Mouse (Mus musculus) MEL (cell line): ENCODE results near the gene Lamtor5. TPM values are rescaled to one million over a fixed set of nuclear protein-coding genes. Genes with fewer than 3 reads are reported as not detected.

ENCODE experiments used
- DNase-seq: peaks from one replicate; pipeline ENCODE4 v3.0.0; 2011; ENCODE audit warnings: low read depth, low spot score
- H3K27ac ChIP-seq: 2 replicates; pipeline ENCODE4 v1.5.1; 2012; ENCODE audit warnings: low read depth, mild to moderate bottlenecking, control low read depth, low read length, moderate library complexity; ENCODE audit not compliant: control insufficient read depth
- H3K27me3 ChIP-seq, 2 experiments: fragments of 150-350 bp in 1 of 2; sonication (generic) in 1 of 2; 2 replicates each; pipeline ENCODE4 v1.6.1; 2012; ENCODE audit warnings: low read length in 2 of 2, mild to moderate bottlenecking in 2 of 2, improper control_type of control experiment in 1 of 2, moderate library complexity in 1 of 2; ENCODE audit not compliant: insufficient read depth in 2 of 2, control insufficient read depth in 1 of 2
- H3K36me3 ChIP-seq, 2 experiments: 2 replicates each; pipeline ENCODE4 v1.6.1; 2012 to 2014; ENCODE audit warnings: low read length in 2 of 2, improper control_type of control experiment in 1 of 2, inconsistent platforms in 1 of 2, mild to moderate bottlenecking in 1 of 2; ENCODE audit not compliant: insufficient read depth in 2 of 2, control insufficient read depth in 1 of 2
- H3K4me1 ChIP-seq, 2 experiments: fragments of 150-350 bp in 1 of 2; sonication (generic) in 1 of 2; 2 replicates each; pipeline ENCODE4 v1.6.1; 2012; ENCODE audit warnings: low read length in 2 of 2, improper control_type of control experiment in 1 of 2, mild to moderate bottlenecking in 1 of 2; ENCODE audit not compliant: insufficient read depth in 2 of 2, control insufficient read depth in 1 of 2
- H3K4me3 ChIP-seq, 2 experiments: fragments of 150-350 bp in 1 of 2; sonication (generic) in 1 of 2; 2 replicates each; pipeline ENCODE4 v1.5.1; 2012; ENCODE audit warnings: low read depth in 2 of 2, low read length in 2 of 2, mild to moderate bottlenecking in 2 of 2, moderate library complexity in 2 of 2, control low read depth in 1 of 2, improper control_type of control experiment in 1 of 2; ENCODE audit not compliant: control insufficient read depth in 1 of 2, insufficient read depth in 1 of 2
- H3K79me2 ChIP-seq: 2 replicates; pipeline ENCODE4 v1.6.1; 2012; ENCODE audit warnings: mild to moderate bottlenecking, low read length, moderate library complexity; ENCODE audit not compliant: control insufficient read depth, poor library complexity, insufficient read depth
- H3K9ac ChIP-seq: 2 replicates; pipeline ENCODE4 v1.6.1; 2012; ENCODE audit warnings: low read depth, mild to moderate bottlenecking, control low read depth, low read length, moderate library complexity; ENCODE audit not compliant: control insufficient read depth, poor library complexity, severe bottlenecking
- H3K9me3 ChIP-seq: fragments of 150-350 bp; sonication (generic); replicated peaks from 2 replicates; pipeline ENCODE4 v1.6.1; 2012; ENCODE audit warnings: mild to moderate bottlenecking, low read length, improper control_type of control experiment, moderate library complexity; ENCODE audit not compliant: insufficient read depth
- BHLHE40 ChIP-seq: IDR thresholded peaks from 2 replicates; pipeline ENCODE4 v1.6.1; 2012; ENCODE audit warnings: low read depth, mild to moderate bottlenecking, inconsistent platforms, low read length, improper control_type of control experiment, borderline replicate concordance
- CHD1 ChIP-seq: IDR thresholded peaks from 2 replicates; pipeline ENCODE4 v1.6.1; 2012; ENCODE audit warnings: low read depth, mild to moderate bottlenecking, inconsistent platforms, low read length, improper control_type of control experiment
- CTCF ChIP-seq, 3 experiments: IDR thresholded peaks in 2 of 3; conservative IDR thresholded peaks in 1 of 3; 2 replicates each; pipeline ENCODE4 v1.5.1; 2011 to 2012; ENCODE audit warnings: low read length in 3 of 3, low read depth in 2 of 3, mild to moderate bottlenecking in 2 of 3, improper control_type of control experiment in 1 of 3, inconsistent platforms in 1 of 3, mixed read lengths in 1 of 3, moderate library complexity in 1 of 3; ENCODE audit not compliant: control insufficient read depth in 1 of 3, insufficient read depth in 1 of 3, poor library complexity in 1 of 3, severe bottlenecking in 1 of 3
- E2F4 ChIP-seq: IDR thresholded peaks from 2 replicates; pipeline ENCODE4 v1.6.1; 2011; ENCODE audit warnings: low read depth, low read length, improper control_type of control experiment, borderline replicate concordance
- ELF1 ChIP-seq: IDR thresholded peaks from 2 replicates; pipeline ENCODE4 v1.6.1; 2014; ENCODE audit warnings: low read depth, mild to moderate bottlenecking, inconsistent platforms, low read length, improper control_type of control experiment, moderate library complexity
- EP300 ChIP-seq, 2 experiments: IDR thresholded peaks; 2 replicates each; pipeline ENCODE4 v1.6.1; 2011; ENCODE audit warnings: improper control_type of control experiment in 2 of 2, low read length in 2 of 2, low read depth in 1 of 2, mild to moderate bottlenecking in 1 of 2
- GATA1 ChIP-seq: IDR thresholded peaks from 2 replicates; pipeline ENCODE4 v1.6.1; 2011; ENCODE audit warnings: low read depth, low read length, improper control_type of control experiment
- JUND ChIP-seq: IDR thresholded peaks from 2 replicates; pipeline ENCODE4 v1.6.1; 2011; ENCODE audit warnings: low read depth, mild to moderate bottlenecking, improper control_type of control experiment, low read length
- MAZ ChIP-seq: IDR thresholded peaks from 2 replicates; pipeline ENCODE4 v1.6.1; 2012; ENCODE audit warnings: low read depth, mild to moderate bottlenecking, inconsistent platforms, low read length, improper control_type of control experiment
- MYB ChIP-seq: IDR thresholded peaks from 2 replicates; pipeline ENCODE4 v1.6.1; 2011; ENCODE audit warnings: mild to moderate bottlenecking, low read depth, low read length, improper control_type of control experiment
- NELFE ChIP-seq: IDR thresholded peaks from 2 replicates; pipeline ENCODE4 v1.6.1; 2011; ENCODE audit warnings: low read depth, low read length, improper control_type of control experiment
- NRF1 ChIP-seq: IDR thresholded peaks from 2 replicates; pipeline ENCODE4 v1.6.1; 2014; ENCODE audit warnings: low read depth, mild to moderate bottlenecking, inconsistent platforms, low read length, improper control_type of control experiment, moderate library complexity; ENCODE audit not compliant: poor library complexity, insufficient read depth, severe bottlenecking
- RAD21 ChIP-seq: IDR thresholded peaks from 2 replicates; pipeline ENCODE4 v1.6.1; 2011; ENCODE audit warnings: mild to moderate bottlenecking, low read depth, low read length, improper control_type of control experiment
- SMC3 ChIP-seq: IDR thresholded peaks from 2 replicates; pipeline ENCODE4 v1.6.1; 2011; ENCODE audit warnings: low read depth, low read length, improper control_type of control experiment
- TCF12 ChIP-seq: IDR thresholded peaks from 2 replicates; pipeline ENCODE4 v1.6.1; 2014; ENCODE audit warnings: low read depth, mild to moderate bottlenecking, inconsistent platforms, low read length, improper control_type of control experiment, moderate library complexity
- USF1 ChIP-seq: IDR thresholded peaks from 2 replicates; pipeline ENCODE4 v1.6.1; 2014; ENCODE audit warnings: low read depth, mild to moderate bottlenecking, inconsistent platforms, low read length, improper control_type of control experiment, moderate library complexity
- ZC3H11A ChIP-seq: IDR thresholded peaks from 2 replicates; pipeline ENCODE4 v1.6.1; 2012; ENCODE audit warnings: low read depth, mild to moderate bottlenecking, inconsistent platforms, low read length, improper control_type of control experiment
- ZMIZ1 ChIP-seq: IDR thresholded peaks from 2 replicates; pipeline ENCODE4 v1.6.1; 2012; ENCODE audit warnings: low read depth, mild to moderate bottlenecking, inconsistent platforms, low read length, improper control_type of control experiment, moderate library complexity
- polyA plus RNA-seq, 2 experiments: library from polyadenylated mRNA; stranded (reverse) in 1 of 2; unstranded in 1 of 2; fragments of >175 nt in 1 of 2; fragments of >200 nt in 1 of 2; gene quantifications; 2 replicates each; pipeline versions ENCODE4 v1.2.1 to v1.2.4; 2012; ENCODE audit warnings: low replicate concordance in 2 of 2, low read depth in 1 of 2; ENCODE audit not compliant: insufficient read length in 2 of 2, insufficient read depth in 1 of 2, missing spikeins in 1 of 2
- total RNA-seq: library from RNA; depleted of rRNA; stranded (reverse); fragments of 300-350 nt; gene quantifications from 2 replicates; pipeline ENCODE4 v1.2.3, GENCODE M21; 2012

The Lamtor5 gene
- total and polyA plus RNA-seq, 3 experiments: 104 to 170 (median 129) TPM

- no peaks in the 10 kb centered on the region for H3K36me3 ChIP-seq
- DNase-seq: peak; percentile 82
- H3K79me2 ChIP-seq: no peaks in the 10 kb centered on the region
- H3K27me3 ChIP-seq: no peaks in the 10 kb centered on the region
- no peak overlapping the region for H3K27ac ChIP-seq
- H3K9ac ChIP-seq: no peak overlapping the region
- peak; percentile 71 to 98 (median 80) for TF ChIP-seq CTCF (IDR thresholded peaks at IDR 0.05 in 2 of 3, conservative IDR thresholded peaks at IDR 0.05 in 1 of 3; ENCODE audit: control insufficient read depth in 1 of 3, insufficient read depth in 1 of 3, low read depth in 2 of 3, low read length in 3 of 3, poor library complexity in 1 of 3, severe bottlenecking in 1 of 3)
- peak; percentile 96 for TF ChIP-seq SMC3
- no peak for TF ChIP-seq MAZ
- no peak for TF ChIP-seq EP300 (IDR thresholded peaks at IDR 0.05; ENCODE audit: low read depth in 1 of 2, low read length in 2 of 2)
- no peak for TF ChIP-seq USF1
- no peak for TF ChIP-seq GATA1
- TF ChIP-seq JUND: no peak
- TF ChIP-seq RAD21: peak; percentile 99
- TF ChIP-seq MYB: no peak
- no peak for TF ChIP-seq CHD1
- peak; percentile 96 for TF ChIP-seq ZC3H11A
- no peaks in the 10 kb centered on the region for H3K4me1 ChIP-seq
- H3K9me3 ChIP-seq: no peaks in the 10 kb centered on the region
- H3K4me3 ChIP-seq: no peak overlapping the region
Observed at GRCm38 (mm10) chr3:107233351-107233813, 45.3 kb upstream of the Lamtor5 start.

- no peaks in the 10 kb centered on the region for H3K79me2 ChIP-seq
- no peaks in the 10 kb centered on the region for H3K27me3 ChIP-seq
- H3K27ac ChIP-seq: no peak overlapping the region
- no peak overlapping the region for H3K9ac ChIP-seq
- no peaks in the 10 kb centered on the region for H3K36me3 ChIP-seq
- no peaks in the 10 kb centered on the region for H3K4me1 ChIP-seq
- no peaks in the 10 kb centered on the region for H3K9me3 ChIP-seq
- H3K4me3 ChIP-seq: no peak overlapping the region
- TF ChIP-seq NELFE: no peak
- no peak for TF ChIP-seq E2F4
- TF ChIP-seq ZC3H11A: no peak
- no peak for TF ChIP-seq MAZ
- no peak for TF ChIP-seq BHLHE40
- TF ChIP-seq ZMIZ1: no peak
- TF ChIP-seq NRF1: no peak
- TF ChIP-seq ELF1: no peak
- no peak for TF ChIP-seq TCF12
- no peak for DNase-seq
Observed at GRCm38 (mm10) chr3:107233945-107234344, 44.7 kb upstream of the Lamtor5 start.
